Mouse (Mus musculus) heart, postnatal 0 days (tissue): ENCODE data around the gene Zcchc18. TPM values are rescaled to one million over a fixed set of nuclear protein-coding genes. Genes with fewer than 3 reads are reported as not detected.

Experiments
- ATAC-seq: fragments of 200-750 bp; cut with Nextera tagmentation; 2 replicates; pipeline ENCODE4 v1.8.0; 2017; ENCODE audit warnings: low read depth, moderate number of reproducible peaks, moderate library complexity; ENCODE audit not compliant: insufficient read depth
- DNase-seq: peaks from one replicate; pipeline ENCODE4 v3.0.0-alpha.2; 2016; ENCODE audit warnings: low spot score
- H3K27ac ChIP-seq: fragments of 300-500 bp; sonication (generic); 2 replicates; pipeline ENCODE4 v1.5.1; 2014; ENCODE audit warnings: low read depth, mild to moderate bottlenecking
- H3K27me3 ChIP-seq: fragments of 300-500 bp; sonication (generic); 2 replicates; pipeline ENCODE4 v1.6.1; 2014; ENCODE audit warnings: low read length, mixed read lengths; ENCODE audit not compliant: control insufficient read depth, insufficient read depth
- H3K36me3 ChIP-seq: fragments of 300-500 bp; sonication (generic); replicated peaks from 2 replicates; pipeline ENCODE4 v1.6.1; 2014; ENCODE audit warnings: low read length, mixed read lengths; ENCODE audit not compliant: control insufficient read depth, insufficient read depth
- H3K4me1 ChIP-seq: fragments of 300-500 bp; sonication (generic); 2 replicates; pipeline ENCODE4 v1.6.1; 2014; ENCODE audit warnings: antibody characterized with exemption; ENCODE audit not compliant: control insufficient read depth, insufficient read depth
- H3K4me2 ChIP-seq: fragments of 300-500 bp; sonication (generic); 2 replicates; pipeline ENCODE4 v1.6.1; 2014; ENCODE audit warnings: low read depth, mild to moderate bottlenecking, low read length, moderate library complexity
- H3K4me3 ChIP-seq: fragments of 300-500 bp; sonication (generic); 2 replicates; pipeline ENCODE4 v1.5.1; 2014; ENCODE audit warnings: low read depth, low read length
- H3K9ac ChIP-seq: fragments of 300-500 bp; sonication (generic); replicated peaks from 2 replicates; pipeline ENCODE4 v1.6.1; 2014; ENCODE audit warnings: low read depth, low read length, mixed read lengths
- H3K9me3 ChIP-seq: fragments of 300-500 bp; sonication (generic); replicated peaks from 2 replicates; pipeline ENCODE4 v1.6.1; 2016; ENCODE audit warnings: low read length; ENCODE audit not compliant: control insufficient read depth
- CTCF ChIP-seq: IDR thresholded peaks from 2 replicates; pipeline ENCODE4 v1.5.1; 2016; ENCODE audit warnings: antibody characterized with exemption, control low read depth, low read depth
- EP300 ChIP-seq: IDR thresholded peaks from 2 replicates; pipeline ENCODE4 v1.6.1; 2016; ENCODE audit warnings: antibody characterized with exemption, low read depth
- WGBS: fragments of 180-500 bp; shearing (Covaris S2); extraction: QIAGEN DNeasy Blood & Tissue Kit; methylation state at CpG from one replicate; pipeline ENCODE4 v1.1.7; 2014; 5-methylcytosine and 5-hydroxymethylcytosine counted together
- polyA plus RNA-seq: library from polyadenylated mRNA; unstranded; fragments of >200 nt; fragmentation: Nextera tagmentation; extraction: Ambion mirVana; gene quantifications from 2 replicates; pipeline ENCODE4 v1.2.1, GENCODE M21; 2015
- total RNA-seq: library from RNA; depleted of rRNA; stranded (reverse); fragments of >200 nt; gene quantifications from 2 replicates; pipeline ENCODE4 v1.2.3, GENCODE M21; 2014; ENCODE audit warnings: low replicate concordance

Gene Zcchc18
- total and polyA plus RNA-seq, 2 experiments from 2014 or later, result 0.41 TPM; not detected in 1

- no peak overlapping the region for H3K4me2 ChIP-seq
- no peak overlapping the region; the same call in 1 of the 2 replicates for H3K4me3 ChIP-seq
- no peaks in the 10 kb centered on the region for H3K4me1 ChIP-seq
- TF ChIP-seq CTCF (no peak), EP300 (no peak)
- no peak for DNase-seq
- no peak overlapping the region for H3K9ac ChIP-seq
- ATAC-seq, result no peak
- no peaks in the 10 kb centered on the region for H3K36me3 ChIP-seq
- 37% methylated on average over 14 of the region's 14 CpGs for WGBS
- no peak overlapping the region for H3K27ac ChIP-seq
- peaks cover 3% of the 10 kb centered on the region; the same call in 1 of the 2 replicates for H3K27me3 ChIP-seq
- no peaks in the 10 kb centered on the region for H3K9me3 ChIP-seq
Measured at GRCm38 (mm10) chrX:136993641-136994040, 686 bp downstream of the Zcchc18 start.

DNA sequence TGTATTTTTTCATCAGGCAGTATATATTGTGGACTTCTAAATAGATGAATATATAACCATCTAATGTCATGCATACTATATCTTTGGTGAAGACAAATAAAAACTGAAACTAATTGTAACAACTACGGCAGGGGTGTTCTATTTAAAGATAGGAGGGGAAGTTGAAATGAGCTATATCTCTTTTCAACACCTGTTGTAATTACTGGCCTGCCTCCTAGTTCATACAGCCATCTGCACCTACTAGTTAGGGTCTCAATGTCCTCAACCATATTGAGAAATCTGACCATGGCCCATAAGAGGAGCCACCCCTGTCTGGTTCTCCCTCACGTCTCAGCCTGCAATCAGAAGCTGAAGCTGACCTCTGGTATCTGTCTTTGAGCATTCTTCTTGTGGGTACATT, 3.3 kb downstream of the Zcchc18 start:
- Histone ChIP-seq H3K4me2 (no peak overlapping the region), H3K27ac (no peak overlapping the region), H3K36me3 (no peaks in the 10 kb centered on the region), H3K27me3 (peaks cover 3% of the 10 kb centered on the region; the same call in 1 of the 2 replicates), H3K9ac (no peak overlapping the region), H3K4me3 (no peak overlapping the region), H3K4me1 (no peaks in the 10 kb centered on the region), H3K9me3 (no peaks in the 10 kb centered on the region)
- TF ChIP-seq EP300 (no peak), CTCF (no peak)
- WGBS, result 69% methylated on average over 2 of the region's 2 CpGs
- DNase-seq (no peak), ATAC-seq (no peak)

- H3K4me2 ChIP-seq, result no peak overlapping the region
- ATAC-seq (no peak), DNase-seq (peak; percentile 41)
- TF ChIP-seq CTCF (peak; percentile 55), EP300 (no peak)
- H3K36me3 ChIP-seq, result peaks cover 13% of the 10 kb centered on the region; the same call in 1 of the 2 replicates
- H3K9me3 ChIP-seq, result no peaks in the 10 kb centered on the region
- H3K27me3 ChIP-seq, result no peaks in the 10 kb centered on the region
- WGBS, result 44% methylated on average over 6 of the region's 6 CpGs
- no peaks in the 10 kb centered on the region for H3K4me1 ChIP-seq
- no peak overlapping the region for H3K27ac ChIP-seq
- no peak overlapping the region for H3K4me3 ChIP-seq
- no peak overlapping the region for H3K9ac ChIP-seq
Measured at GRCm38 (mm10) chrX:137015099-137015709, 22.2 kb downstream of the Zcchc18 start.

GRCm38 (mm10) chrX:137017668-137018067, 24.7 kb downstream of the Zcchc18 start:
- no peak overlapping the region for H3K4me3 ChIP-seq
- no peak for DNase-seq
- H3K9me3 ChIP-seq, result no peaks in the 10 kb centered on the region
- 68% methylated on average over 1 of the region's 1 CpGs for WGBS
- H3K9ac ChIP-seq, result no peak overlapping the region
- no peak overlapping the region for H3K27ac ChIP-seq
- ATAC-seq, result no peak
- H3K36me3 ChIP-seq, result peaks cover 13% of the 10 kb centered on the region; the same call in 1 of the 2 replicates
- no peak overlapping the region for H3K4me2 ChIP-seq
- H3K27me3 ChIP-seq, result no peaks in the 10 kb centered on the region
- TF ChIP-seq EP300 (no peak), CTCF (no peak)
- H3K4me1 ChIP-seq, result no peaks in the 10 kb centered on the region

DNA sequence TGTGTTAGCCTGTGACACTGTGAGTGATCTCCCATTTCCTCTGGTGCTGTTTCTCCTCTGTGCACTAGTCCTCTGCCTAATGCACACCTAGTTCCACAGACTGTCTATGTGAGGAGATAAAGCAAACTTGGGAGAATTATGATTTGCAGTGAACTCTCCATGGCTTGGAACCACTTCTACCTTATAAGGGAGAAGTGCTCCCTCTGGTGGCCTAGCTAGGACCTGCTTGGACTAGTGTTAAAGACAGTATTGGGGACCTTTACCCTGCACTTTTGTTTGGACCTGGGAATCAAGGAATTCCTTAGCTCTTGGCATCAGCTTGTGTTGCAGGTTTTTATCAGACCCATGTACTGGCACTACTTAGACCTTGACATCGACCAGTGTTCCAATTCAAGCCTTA, 26.4 kb downstream of the Zcchc18 start:
- Histone ChIP-seq H3K27ac (no peak overlapping the region), H3K4me2 (no peak overlapping the region), H3K4me3 (no peak overlapping the region), H3K36me3 (0 out of 2 replicates have a peak, but pooled peaks cover 2% of the 10 kb centered on the region), H3K9me3 (no peaks in the 10 kb centered on the region), H3K27me3 (no peaks in the 10 kb centered on the region), H3K4me1 (no peaks in the 10 kb centered on the region), H3K9ac (no peak overlapping the region)
- ATAC-seq (peak; percentile 33; the same call in 1 of the 2 replicates), DNase-seq (peak; percentile 9)
- WGBS, result 6% methylated on average over 1 of the region's 1 CpGs
- TF ChIP-seq CTCF, result peak; percentile 61
- TF ChIP-seq EP300, result no peak

GRCm38 (mm10) chrX:137030916-137031315, 38.0 kb downstream of the Zcchc18 start:
- Histone ChIP-seq H3K9me3 (no peaks in the 10 kb centered on the region), H3K27ac (no peak overlapping the region), H3K4me3 (no peak overlapping the region), H3K9ac (no peak overlapping the region), H3K27me3 (no peaks in the 10 kb centered on the region), H3K4me1 (no peaks in the 10 kb centered on the region), H3K4me2 (no peak overlapping the region), H3K36me3 (peaks cover 9% of the 10 kb centered on the region; the same call in 1 of the 2 replicates)
- no peak for DNase-seq
- no peak for ATAC-seq
- 94% methylated on average over 8 of the region's 8 CpGs for WGBS
- no peak for TF ChIP-seq CTCF
- no peak for TF ChIP-seq EP300
